Mouse (Mus musculus): ENCODE results near the gene Mks1. TPM values are rescaled to one million over a fixed set of nuclear protein-coding genes. Genes with fewer than 3 reads are reported as not detected.

The Mks1 gene
- 2.0 and 2.1 TPM in 2 replicates for polyA plus RNA-seq (2012; rRNA removed)

GRCm38 (mm10) chr11:87852690-87853596, at the start of gene Mks1:
Gene Mks1 (plus strand): TSS chr11:87853215.

GRCm38 (mm10) chr11:87828239-87828900, 24.6 kb upstream of the Mks1 start, which contains the start of gene Lpo:
Gene Lpo (minus strand): TSS chr11:87828289.

GRCm38 (mm10) chr11:87875436-87875835, 22.4 kb downstream of the Mks1 start, which contains the start of gene Epx:
Gene Epx (minus strand): TSS chr11:87875536.

GRCm38 (mm10) chr11:87892168-87892567, 39.2 kb downstream of the Mks1 start, which contains the start of gene Olfr462:
Gene Olfr462 (minus strand): TSS chr11:87892268.

GRCm38 (mm10) chr11:87897287-87897686, 44.3 kb downstream of the Mks1 start, which contains the start of gene Olfr463:
Gene Olfr463 (minus strand): TSS chr11:87897387.

Other genes with a start within 250 kb of the Mks1 start
- gene Hsf5, start 236.1 kb upstream of the Mks1 start, polyA plus RNA-seq (2012; rRNA removed) = 0.02 TPM in 2 replicates
- gene Rnf43, start 190.5 kb upstream of the Mks1 start, polyA plus RNA-seq (2012; rRNA removed) = 3.4 and 4.6 TPM in 2 replicates
- gene Supt4a, start 115.7 kb upstream of the Mks1 start, polyA plus RNA-seq (2012; rRNA removed) = 113 and 125 TPM in 2 replicates
- gene Tspoap1, start 92.7 kb upstream of the Mks1 start, polyA plus RNA-seq (2012; rRNA removed) = 5.5 TPM in 2 replicates
- 132 and 166 TPM in 2 replicates for gene Mpo, start 59.6 kb upstream of the Mks1 start, polyA plus RNA-seq (2012; rRNA removed)
- not detected in 2 replicates for gene Lpo, start 24.9 kb upstream of the Mks1 start, polyA plus RNA-seq (2012; rRNA removed)
- gene Epx, start 22.3 kb downstream of the Mks1 start, polyA plus RNA-seq (2012; rRNA removed) = 3.3 and 4.3 TPM in 2 replicates
- gene Olfr462, start 39.1 kb downstream of the Mks1 start, polyA plus RNA-seq (2012; rRNA removed) = not detected in 2 replicates
- gene Olfr463, start 44.2 kb downstream of the Mks1 start, polyA plus RNA-seq (2012; rRNA removed) = not detected in 2 replicates
- not detected in 2 replicates for gene Olfr464, start 67.8 kb downstream of the Mks1 start, polyA plus RNA-seq (2012; rRNA removed)
- 22.7 and 22.9 TPM in 2 replicates for gene Dynll2, start 134.3 kb downstream of the Mks1 start, polyA plus RNA-seq (2012; rRNA removed)
- gene Srsf1, start 194.2 kb downstream of the Mks1 start, polyA plus RNA-seq (2012; rRNA removed) = 164 and 194 TPM in 2 replicates
- gene Vezf1, start 215.1 kb downstream of the Mks1 start, polyA plus RNA-seq (2012; rRNA removed) = 5.7 and 6.4 TPM in 2 replicates
- gene Cuedc1, start 244.8 kb downstream of the Mks1 start, polyA plus RNA-seq (2012; rRNA removed) = 0.77 and 1.3 TPM in 2 replicates